Mouse (Mus musculus) stomach, postnatal 0 days (tissue): Measurements from ENCODE around the gene Zar1.

Source experiments
- CTCF ChIP-seq: IDR thresholded peaks from 2 replicates; pipeline ENCODE4 v1.5.1; 2016; ENCODE audit warnings: antibody characterized with exemption, low read depth, mild to moderate bottlenecking, moderate library complexity
- EP300 ChIP-seq: optimal IDR thresholded peaks from 2 replicates; pipeline ENCODE3; 2016; ENCODE audit warnings: antibody characterized with exemption

DNA sequence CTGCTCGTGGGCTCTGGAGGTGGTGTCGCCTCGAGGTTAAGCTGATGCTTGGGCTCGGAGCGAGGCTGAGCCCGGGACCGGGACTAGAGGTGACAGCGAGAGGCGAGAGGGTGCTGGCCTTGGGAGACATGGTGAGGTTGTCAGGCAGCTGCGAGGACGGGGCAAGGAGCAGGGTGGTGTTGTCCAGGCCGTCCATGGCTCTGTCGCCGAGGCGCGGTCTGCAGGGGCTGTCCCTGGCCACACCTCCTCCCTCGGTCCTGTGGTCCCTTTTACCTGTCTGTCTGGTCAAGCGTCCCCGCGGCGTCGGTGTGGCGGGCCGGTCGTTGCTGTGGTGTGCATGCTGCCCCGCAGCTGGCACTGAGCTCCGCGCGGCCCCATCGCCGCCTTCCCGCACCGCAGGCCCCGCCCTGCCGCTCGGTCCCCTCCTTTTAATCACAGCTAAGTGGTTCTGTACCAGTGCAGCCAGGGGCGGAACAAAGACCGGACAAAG is 6.2 kb upstream of the Zar1 start, which contains the start of gene Gm5868:
- TF ChIP-seq CTCF = no peak
- no peak for TF ChIP-seq EP300
